Mouse (Mus musculus) heart, embryonic 11.5 days (tissue): ENCODE data around the gene Zfp768. TPM values are rescaled to one million over a fixed set of nuclear protein-coding genes. Genes with fewer than 3 reads are reported as not detected.
A peak's percentile ranks its signal among the peaks of the same experiment; 100 is the strongest.
"Not testable (repeated sequence)": the region's sequence is repeated elsewhere in the genome, so short reads cannot be mapped to it uniquely, and the experiment has no call there.

Source experiments
- ATAC-seq: fragments of 200-750 bp; cut with Nextera tagmentation; replicated peaks from 2 replicates; pipeline ENCODE4 v1.8.0; 2017; ENCODE audit warnings: moderate library complexity; ENCODE audit not compliant: insufficient number of reproducible peaks, low FRiP score, low TSS enrichment
- H3K27ac ChIP-seq: fragments of 300-500 bp; sonication (generic); 2 replicates; pipeline ENCODE4 v1.5.1; 2014; ENCODE audit warnings: mild to moderate bottlenecking, low read depth, low read length
- H3K27me3 ChIP-seq: fragments of 300-500 bp; sonication (generic); 2 replicates; pipeline ENCODE4 v1.6.1; 2014; ENCODE audit warnings: mild to moderate bottlenecking, low read length, mixed read lengths; ENCODE audit not compliant: control insufficient read depth, insufficient read depth
- H3K36me3 ChIP-seq: fragments of 300-500 bp; sonication (generic); 2 replicates; pipeline ENCODE4 v1.6.1; 2014; ENCODE audit warnings: mild to moderate bottlenecking, low read length, moderate library complexity, mixed read lengths; ENCODE audit not compliant: control insufficient read depth, insufficient read depth
- H3K4me1 ChIP-seq: fragments of 300-500 bp; sonication (generic); 2 replicates; pipeline ENCODE4 v1.6.1; 2014; ENCODE audit warnings: low read length; ENCODE audit not compliant: control insufficient read depth, insufficient read depth
- H3K4me2 ChIP-seq: fragments of 300-500 bp; sonication (generic); 2 replicates; pipeline ENCODE4 v1.6.1; 2014; ENCODE audit warnings: mild to moderate bottlenecking, moderate library complexity
- H3K4me3 ChIP-seq: fragments of 300-500 bp; sonication (generic); 2 replicates; pipeline ENCODE4 v1.5.1; 2014; ENCODE audit warnings: low read depth, low read length
- H3K9ac ChIP-seq: fragments of 300-500 bp; sonication (generic); 2 replicates; pipeline ENCODE4 v1.6.1; 2014; ENCODE audit warnings: mild to moderate bottlenecking, low read depth, low read length, moderate library complexity
- H3K9me3 ChIP-seq: fragments of 300-500 bp; sonication (generic); replicated peaks from 2 replicates; pipeline ENCODE4 v1.6.1; 2016; ENCODE audit warnings: low read length; ENCODE audit not compliant: control insufficient read depth
- WGBS: fragments of 180-500 bp; shearing (Covaris S2); extraction: QIAGEN DNeasy Blood & Tissue Kit; methylation state at CpG from one replicate; pipeline ENCODE4 v1.1.7; 2014; ENCODE audit not compliant: insufficient replicate concordance; 5-methylcytosine and 5-hydroxymethylcytosine counted together
- polyA plus RNA-seq: library from polyadenylated mRNA; unstranded; fragments of >200 nt; fragmentation: Nextera tagmentation; extraction: Ambion mirVana; gene quantifications from 2 replicates; pipeline ENCODE4 v1.2.1, GENCODE M21; 2014

Zfp768 gene
- polyA plus RNA-seq, 1 experiment from 2014 or later = 4.7 TPM

GRCm38 (mm10) chr7:127362418-127362817 lies 17.0 kb upstream of the Zfp768 start:
- 23% methylated on average over 13 of the region's 13 CpGs for WGBS
- H3K27ac ChIP-seq, H3K9me3 ChIP-seq, H3K27me3 ChIP-seq, H3K36me3 ChIP-seq, ATAC-seq, H3K9ac ChIP-seq, H3K4me1 ChIP-seq: not testable (repeated sequence)
- H3K4me2 ChIP-seq = peak overlapping the region; percentile 47
- 0 out of 2 replicates have a peak overlapping the region, but pooled peaks have one; percentile 18 for H3K4me3 ChIP-seq

DNA sequence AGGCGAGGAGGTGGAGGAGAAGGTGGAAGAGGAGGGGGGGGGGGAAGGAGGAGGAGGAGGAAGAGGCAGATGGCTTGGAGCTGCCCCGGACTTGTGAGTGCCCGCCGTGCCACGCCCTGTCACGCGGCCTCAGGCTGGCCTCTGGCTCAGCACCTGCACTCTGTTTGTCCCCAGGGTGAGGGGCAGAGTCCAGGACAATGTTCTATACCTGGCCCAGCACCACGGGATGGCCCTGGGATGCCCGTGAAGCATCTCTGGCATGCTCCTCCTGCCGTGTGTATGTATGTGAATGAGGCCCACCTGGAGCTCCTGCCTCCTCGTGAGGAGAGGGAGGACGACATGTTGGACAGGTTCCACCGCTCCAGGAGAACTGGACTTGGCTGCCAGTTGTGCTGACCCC lies 16.1 kb upstream of the Zfp768 start:
- Histone ChIP-seq H3K9ac (no peak overlapping the region), H3K27ac (no peak overlapping the region), H3K27me3 (peaks cover 7% of the 10 kb centered on the region; the same call in 1 of the 2 replicates), H3K36me3 (no peaks in the 10 kb centered on the region), H3K9me3 (no peaks in the 10 kb centered on the region), H3K4me1 (no peaks in the 10 kb centered on the region), H3K4me3 (no peak overlapping the region), H3K4me2 (no peak overlapping the region)
- 50% methylated on average over 12 of the region's 13 CpGs for WGBS
- no peak for ATAC-seq

DNA sequence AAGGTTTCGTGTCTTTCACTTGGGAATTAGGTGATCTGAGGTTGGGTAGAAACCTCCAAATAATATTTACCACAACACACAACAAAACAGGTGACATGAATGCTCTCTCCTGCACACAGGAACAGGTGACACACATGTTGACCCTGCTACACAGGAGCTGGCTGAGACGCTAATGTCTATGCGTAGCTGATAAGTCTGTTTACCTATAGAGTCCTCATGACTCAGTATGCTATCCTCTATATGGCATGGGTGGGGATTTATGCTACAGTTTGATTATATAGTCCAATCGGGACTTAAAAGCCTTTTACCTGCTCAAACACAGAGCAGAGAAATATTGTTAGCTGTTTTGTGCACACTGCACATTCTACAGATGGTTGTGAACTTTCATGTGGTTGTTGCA lies 14.9 kb upstream of the Zfp768 start:
- no peak overlapping the region for H3K9ac ChIP-seq
- no peak overlapping the region for H3K4me2 ChIP-seq
- H3K27ac ChIP-seq = no peak overlapping the region

DNA sequence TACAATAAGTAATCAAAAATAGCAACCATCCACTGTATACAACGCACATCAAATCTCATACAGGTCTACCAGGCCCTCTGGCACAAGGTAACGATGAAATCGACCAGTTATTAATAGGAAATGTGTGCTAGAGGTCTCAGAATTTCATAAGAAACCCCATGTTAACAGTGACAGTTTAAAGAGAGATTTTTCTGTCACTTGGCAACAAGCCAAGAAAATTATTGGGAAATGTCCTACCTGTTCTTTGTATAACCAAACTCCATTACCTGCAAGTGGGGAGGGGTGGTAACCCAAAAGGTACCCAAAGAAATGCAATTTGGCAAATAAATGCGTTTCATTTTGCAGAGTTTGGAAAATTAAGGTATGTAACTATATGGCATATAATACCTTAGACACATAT lies 13.1 kb upstream of the Zfp768 start:
- Histone ChIP-seq H3K27me3 (peaks cover 7% of the 10 kb centered on the region), H3K36me3 (no peaks in the 10 kb centered on the region), H3K4me3 (no peak overlapping the region), H3K9ac (no peak overlapping the region), H3K4me2 (no peak overlapping the region), H3K9me3 (no peaks in the 10 kb centered on the region), H3K27ac (no peak overlapping the region), H3K4me1 (no peaks in the 10 kb centered on the region)
- WGBS = 56% methylated on average over 4 of the region's 4 CpGs
- no peak for ATAC-seq

More for the DNA sequence above, 14.9 kb upstream of the Zfp768 start:
- no peaks in the 10 kb centered on the region for H3K36me3 ChIP-seq
- peaks cover 7% of the 10 kb centered on the region for H3K27me3 ChIP-seq
- H3K4me3 ChIP-seq = no peak overlapping the region
- H3K4me1 ChIP-seq = no peaks in the 10 kb centered on the region
- WGBS = 60% methylated on average over 4 of the region's 4 CpGs
- H3K9me3 ChIP-seq = no peaks in the 10 kb centered on the region
- no peak for ATAC-seq

- Histone ChIP-seq H3K4me2 (no peak overlapping the region), H3K4me3 (no peak overlapping the region), H3K36me3 (no peaks in the 10 kb centered on the region), H3K4me1 (no peaks in the 10 kb centered on the region), H3K9me3 (no peaks in the 10 kb centered on the region), H3K27ac (no peak overlapping the region), H3K27me3 (peaks cover 7% of the 10 kb centered on the region), H3K9ac (no peak overlapping the region)
- no peak for ATAC-seq
- 68% methylated on average over 2 of the region's 2 CpGs for WGBS
These were observed 12.5 kb upstream of the Zfp768 start for GRCm38 (mm10) chr7:127357871-127358270.

DNA sequence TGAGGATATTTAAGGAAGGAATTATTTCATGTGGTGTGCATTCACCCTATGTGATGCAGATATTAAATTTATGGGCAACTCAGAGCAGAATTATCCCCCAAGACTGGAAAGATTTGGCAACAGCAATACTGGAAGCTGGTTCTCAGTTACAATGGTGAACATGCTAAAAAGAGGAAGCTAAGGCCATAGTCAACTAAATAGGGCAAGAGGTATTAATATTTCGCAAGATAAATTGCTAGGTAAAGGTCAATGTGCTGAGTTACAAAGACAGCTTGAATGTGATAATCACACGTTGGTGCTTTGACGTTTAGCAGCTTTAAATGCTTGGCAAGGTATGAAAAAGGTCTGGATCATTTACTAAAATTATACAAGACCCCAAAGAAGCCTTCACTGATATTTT lies 10.4 kb upstream of the Zfp768 start:
- Histone ChIP-seq H3K9ac (no peak overlapping the region), H3K27me3 (no peaks in the 10 kb centered on the region; the same call in 1 of the 2 replicates), H3K36me3 (no peaks in the 10 kb centered on the region), H3K4me2 (no peak overlapping the region), H3K9me3 (no peaks in the 10 kb centered on the region), H3K4me1 (no peaks in the 10 kb centered on the region), H3K27ac (no peak overlapping the region), H3K4me3 (no peak overlapping the region)
- no peak for ATAC-seq
- WGBS = 61% methylated on average over 3 of the region's 3 CpGs

DNA sequence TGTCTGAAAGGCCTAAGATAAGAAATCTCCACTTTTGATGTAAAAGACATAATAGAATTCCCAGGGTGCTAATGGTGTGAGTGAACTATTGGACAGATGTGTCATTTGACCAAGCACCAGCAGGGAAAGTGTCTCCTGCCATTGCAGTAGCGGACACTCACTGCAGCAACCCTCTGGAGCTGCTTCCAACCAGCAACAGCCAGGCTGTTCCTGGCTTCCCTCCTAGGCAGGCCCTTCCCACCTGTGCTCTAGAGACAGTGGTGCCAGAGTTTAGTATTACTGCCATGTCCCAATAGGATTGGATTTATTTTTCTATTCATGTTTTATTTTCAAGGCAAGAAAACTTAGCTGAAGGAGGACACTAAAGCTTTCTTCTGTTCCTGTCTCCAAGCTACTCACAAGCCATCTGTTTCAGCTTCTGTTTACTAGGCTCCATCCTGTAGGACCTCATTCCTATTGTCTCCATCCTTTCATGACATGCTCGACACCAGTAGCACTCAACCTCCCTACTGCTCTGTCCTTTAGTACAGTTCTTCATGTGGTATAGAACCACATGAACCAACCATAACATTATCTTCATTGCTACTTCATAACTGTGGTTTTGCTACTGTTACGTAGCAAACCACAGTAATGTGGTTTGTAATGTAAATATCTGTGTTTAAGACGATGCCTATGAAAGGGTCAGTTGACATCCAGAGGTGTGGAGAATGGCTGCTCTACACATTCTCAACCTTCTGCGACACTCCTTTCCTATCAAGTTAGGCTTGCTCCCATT lies 6.0 kb upstream of the Zfp768 start:
- H3K4me3 ChIP-seq = no peak overlapping the region

GRCm38 (mm10) chr7:127346676-127347075 lies 1.3 kb upstream of the Zfp768 start:
- Histone ChIP-seq H3K36me3 (peaks cover 12% of the 10 kb centered on the region), H3K4me3 (peak overlapping the region; percentile 92), H3K27ac (peak overlapping the region; percentile 97), H3K4me2 (peak overlapping the region; percentile 89), H3K9ac (peak overlapping the region; percentile 97), H3K27me3 (no peaks in the 10 kb centered on the region), H3K9me3 (no peaks in the 10 kb centered on the region), H3K4me1 (peaks cover 14% of the 10 kb centered on the region)
- ATAC-seq = no peak
- WGBS = 9% methylated on average over 8 of the region's 8 CpGs

More for the DNA sequence above, 6.0 kb upstream of the Zfp768 start:
- Histone ChIP-seq H3K27me3 (no peaks in the 10 kb centered on the region; the same call in 1 of the 2 replicates), H3K4me1 (no peaks in the 10 kb centered on the region), H3K9ac (no peak overlapping the region), H3K9me3 (no peaks in the 10 kb centered on the region), H3K36me3 (no peaks in the 10 kb centered on the region), H3K4me2 (no peak overlapping the region), H3K27ac (no peak overlapping the region)
- no peak for ATAC-seq
- WGBS = 79% methylated on average over 5 of the region's 5 CpGs

DNA sequence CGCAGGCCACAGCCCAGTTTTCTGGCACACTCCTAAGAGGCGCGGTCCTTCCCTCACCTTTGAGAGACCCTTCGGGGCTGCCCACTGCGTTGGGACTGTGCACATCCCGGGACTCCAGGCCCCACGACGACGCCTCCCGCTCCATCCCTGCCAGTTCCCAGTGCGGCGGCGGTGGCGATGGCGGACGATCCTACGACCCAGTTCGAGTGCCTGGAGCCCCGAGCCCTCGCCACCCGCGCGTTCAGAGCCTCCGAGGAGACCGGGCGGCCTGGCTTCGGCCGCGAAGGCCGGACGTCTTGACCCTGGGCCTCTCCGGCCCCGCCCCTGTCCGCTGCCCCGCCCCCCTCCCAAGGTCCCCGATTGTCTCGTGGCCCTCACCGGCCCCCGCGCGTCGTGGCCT lies 297 bp downstream of the Zfp768 start:
- H3K4me2 ChIP-seq = peak overlapping the region; percentile 89
- H3K4me3 ChIP-seq = peak overlapping the region; percentile 92
- no peaks in the 10 kb centered on the region for H3K27me3 ChIP-seq
- under 1% methylated on average over 42 of the region's 42 CpGs for WGBS
- H3K4me1 ChIP-seq = peaks cover 14% of the 10 kb centered on the region
- peak; percentile 64 for ATAC-seq
- H3K9me3 ChIP-seq = no peaks in the 10 kb centered on the region
- peaks cover 12% of the 10 kb centered on the region for H3K36me3 ChIP-seq
- peak overlapping the region; percentile 97 for H3K9ac ChIP-seq
- H3K27ac ChIP-seq = peak overlapping the region; percentile 97
